Mouse (Mus musculus): ENCODE data around the gene Sapcd2.
A peak's percentile ranks its signal among the peaks of the same experiment; 100 is the strongest.

Sapcd2 gene

GRCm38 (mm10) chr2:25371764-25372643 lies at the start of gene Sapcd2:
Gene Sapcd2 (plus strand): TSS chr2:25372321.
- peak; percentile 62 to 73 for DNase-seq (ENCODE audit: low read depth in 1 of 2, low spot score in 2 of 2)

DNA sequence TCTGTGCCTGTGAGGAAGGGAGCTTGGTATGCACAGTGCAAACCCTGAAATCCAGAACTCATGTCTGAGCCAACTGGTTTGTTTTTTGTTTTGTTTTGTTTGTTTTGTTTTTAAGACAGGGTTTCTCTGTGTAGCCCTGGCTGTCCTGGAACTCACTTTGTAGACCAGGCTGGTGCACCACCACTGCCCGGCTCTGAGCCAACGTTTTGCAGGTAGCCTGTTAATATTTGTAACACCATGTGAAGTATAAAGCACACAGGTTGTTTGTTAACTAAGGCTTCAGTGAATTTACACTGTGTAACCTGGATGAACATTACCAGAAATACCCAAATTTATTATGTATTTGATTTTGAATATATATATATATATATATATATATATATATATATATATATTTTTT lies 46.1 kb upstream of the Sapcd2 start:
- DNase-seq (ENCODE audit: low read depth in 1 of 2, low spot score in 2 of 2) = no peak

GRCm38 (mm10) chr2:25328440-25328839 lies 43.7 kb upstream of the Sapcd2 start:
- DNase-seq (ENCODE audit: low read depth in 1 of 2, low spot score in 2 of 2) = no peak

GRCm38 (mm10) chr2:25331470-25331869 lies 40.7 kb upstream of the Sapcd2 start:
- DNase-seq (ENCODE audit: low read depth in 1 of 2, low spot score in 2 of 2) = no peak

GRCm38 (mm10) chr2:25332286-25333160 lies 39.6 kb upstream of the Sapcd2 start, which contains the start of gene Man1b1:
Gene Man1b1 (plus strand): TSS chr2:25332338.
- peak; percentile 98 to 99 for DNase-seq (ENCODE audit: low read depth in 1 of 2, low spot score in 2 of 2)

DNA sequence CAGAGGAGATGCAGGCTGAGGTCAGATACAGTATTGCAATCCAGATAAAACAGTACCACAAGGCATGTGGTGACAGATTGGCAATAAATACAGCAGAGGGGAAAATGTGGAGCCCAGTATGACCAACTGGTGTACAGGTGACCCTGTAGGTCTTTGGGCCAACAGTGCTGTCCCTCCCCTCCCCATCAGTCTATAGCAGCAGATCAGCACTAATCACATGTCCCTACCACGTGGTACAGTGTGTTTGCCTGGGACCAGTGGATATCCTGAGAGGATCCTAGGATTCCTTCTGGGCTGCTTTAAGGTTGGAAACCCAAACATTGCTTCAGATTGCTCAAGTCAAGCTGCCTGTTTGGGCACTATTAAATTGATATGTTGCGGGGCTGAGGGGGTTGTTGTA lies 38.6 kb upstream of the Sapcd2 start:
- no peak for DNase-seq (ENCODE audit: low read depth in 1 of 2, low spot score in 2 of 2)

DNA sequence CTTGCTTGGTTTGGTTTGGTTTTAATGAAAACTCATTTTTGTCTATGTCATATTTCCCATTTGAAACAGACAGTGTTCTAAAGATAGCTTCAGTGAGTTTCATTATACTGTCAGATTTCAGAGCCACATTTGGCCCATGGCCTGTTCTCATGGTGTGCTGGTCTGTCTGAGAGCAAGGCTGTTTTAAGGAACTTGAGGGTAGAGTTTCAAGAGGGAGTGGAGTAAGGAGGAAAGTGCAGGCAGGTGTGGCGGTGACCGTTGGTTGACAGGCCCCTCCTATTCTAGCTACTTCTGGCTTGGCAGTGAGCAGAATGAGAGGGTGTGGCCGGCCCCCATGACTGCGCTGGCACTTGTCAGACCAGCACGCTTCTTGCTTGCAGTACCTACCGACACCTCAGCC lies 33.8 kb upstream of the Sapcd2 start:
- no peak for DNase-seq (ENCODE audit: low read depth in 1 of 2, low spot score in 2 of 2)

GRCm38 (mm10) chr2:25348162-25348561 lies 24.0 kb upstream of the Sapcd2 start:
- no peak for DNase-seq (ENCODE audit: low read depth in 1 of 2, low spot score in 2 of 2)

DNA sequence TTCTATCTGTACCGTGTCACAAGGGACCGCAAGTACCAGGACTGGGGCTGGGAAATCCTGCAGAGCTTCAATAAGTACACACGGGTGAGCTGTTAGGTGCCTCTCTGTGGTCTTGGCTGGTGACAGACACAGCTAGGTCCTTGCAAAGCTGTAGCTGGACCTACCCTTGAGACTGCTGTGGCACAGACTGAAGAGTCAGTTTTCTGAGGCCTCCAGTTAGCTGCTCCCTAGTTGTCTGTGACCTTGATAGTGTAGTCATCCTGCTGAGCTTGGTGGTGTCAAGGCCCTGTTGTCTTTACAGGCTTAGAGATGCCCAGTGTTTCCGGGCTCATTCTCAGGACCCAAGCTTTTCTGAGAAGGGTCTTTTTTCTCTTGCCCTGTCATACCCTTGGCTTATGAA lies 22.6 kb upstream of the Sapcd2 start:
- no peak for DNase-seq (ENCODE audit: low read depth in 1 of 2, low spot score in 2 of 2)

DNA sequence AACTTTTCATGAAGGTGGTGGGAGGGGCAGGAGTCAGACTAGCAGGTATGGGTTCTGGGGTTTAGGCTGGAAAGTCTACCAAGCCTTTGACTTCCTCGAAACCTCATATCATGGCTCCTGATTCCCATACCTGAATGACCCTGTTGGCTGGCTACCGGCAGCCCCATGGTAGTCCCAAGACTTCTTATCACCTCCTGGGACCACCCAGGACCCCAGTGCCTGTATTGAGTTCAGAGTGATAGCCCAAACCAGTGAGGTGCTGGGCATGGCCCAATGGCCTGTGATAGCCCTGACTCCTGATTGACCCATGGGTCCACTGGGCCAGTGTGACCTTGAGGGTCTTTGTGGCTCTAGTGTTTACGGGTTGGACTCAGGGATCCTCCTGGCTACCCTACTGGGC lies 21.4 kb upstream of the Sapcd2 start:
- no peak for DNase-seq (ENCODE audit: low read depth in 1 of 2, low spot score in 2 of 2)

DNA sequence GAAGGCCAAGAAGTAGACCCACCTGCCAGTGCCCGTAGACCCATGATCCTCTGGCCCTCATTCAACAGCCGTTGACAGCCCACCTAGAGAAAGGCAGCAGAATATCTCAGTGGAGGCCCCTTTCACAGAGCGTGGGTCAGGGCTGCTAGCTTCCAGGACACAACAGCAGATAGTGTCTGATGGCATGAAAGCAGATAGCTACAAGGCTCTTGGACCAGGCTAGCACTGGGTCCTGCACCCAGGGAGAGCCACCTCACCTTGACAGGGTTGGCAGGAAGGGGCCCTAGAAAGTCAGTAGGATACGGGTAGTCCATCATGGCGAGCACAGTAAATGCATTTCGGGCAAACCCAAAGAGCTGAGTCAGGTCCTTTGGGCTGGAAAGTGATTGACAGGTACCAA lies 17.9 kb upstream of the Sapcd2 start:
- DNase-seq (ENCODE audit: low read depth in 1 of 2, low spot score in 2 of 2) = no peak

DNA sequence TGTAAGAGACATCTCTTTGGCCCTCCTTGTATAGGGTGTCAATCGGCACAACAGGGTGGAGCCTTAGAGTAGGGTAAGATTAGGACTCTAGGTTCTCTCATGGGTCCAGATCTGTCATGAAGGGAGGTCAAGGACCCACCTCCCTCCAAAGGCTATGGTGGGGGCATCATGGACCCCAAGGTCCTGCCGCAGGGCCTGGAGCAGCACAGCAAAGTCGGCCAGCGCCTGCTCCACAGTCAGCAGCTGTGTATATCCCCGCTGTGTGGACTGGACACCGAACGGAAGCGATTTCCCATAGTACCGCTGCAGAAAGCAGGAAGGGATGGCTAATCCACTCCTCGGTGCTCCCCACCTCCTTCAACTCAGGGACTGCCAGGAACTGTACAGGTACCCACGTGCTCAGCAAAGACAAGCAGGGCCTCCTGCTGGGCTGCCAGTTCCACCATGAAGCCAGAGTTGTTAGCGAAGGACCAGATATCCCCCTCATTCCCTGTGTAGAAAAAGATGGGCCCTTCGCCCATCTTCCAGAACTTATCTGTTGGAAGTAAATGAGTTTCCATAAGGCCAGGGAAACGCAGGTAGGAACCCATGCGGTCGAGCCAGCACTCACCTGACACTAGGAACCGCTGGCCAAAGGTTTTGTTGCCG lies 16.6 kb upstream of the Sapcd2 start:
- DNase-seq (ENCODE audit: low read depth in 1 of 2, low spot score in 2 of 2) = no peak

GRCm38 (mm10) chr2:25356208-25357079 lies 15.7 kb upstream of the Sapcd2 start, which contains the start of gene Dpp7:
Gene Dpp7 (minus strand): TSS chr2:25356359.
- DNase-seq (ENCODE audit: low read depth in 1 of 2, low spot score in 2 of 2) = peak; percentile 31 to 77

DNA sequence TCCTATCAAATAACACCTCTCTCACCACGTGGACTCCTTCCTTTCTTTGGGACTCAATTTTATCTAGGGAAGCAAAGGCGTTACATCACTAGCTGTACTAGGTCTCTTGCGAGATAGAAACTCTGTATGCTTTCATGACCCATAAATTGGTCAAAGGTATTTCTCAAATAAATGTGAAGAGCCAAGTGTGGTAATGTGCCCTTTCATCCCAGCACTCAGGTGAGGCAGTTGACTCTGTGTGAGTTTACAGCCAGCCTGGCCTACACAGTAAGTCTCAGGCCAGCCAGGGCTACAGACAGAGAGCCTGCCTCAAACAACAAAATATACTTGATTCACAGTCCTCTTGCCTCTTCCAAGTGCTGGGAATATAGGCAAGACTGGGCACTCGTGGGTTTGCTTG lies 12.3 kb upstream of the Sapcd2 start:
- DNase-seq (ENCODE audit: low read depth in 1 of 2, low spot score in 2 of 2) = no peak

DNA sequence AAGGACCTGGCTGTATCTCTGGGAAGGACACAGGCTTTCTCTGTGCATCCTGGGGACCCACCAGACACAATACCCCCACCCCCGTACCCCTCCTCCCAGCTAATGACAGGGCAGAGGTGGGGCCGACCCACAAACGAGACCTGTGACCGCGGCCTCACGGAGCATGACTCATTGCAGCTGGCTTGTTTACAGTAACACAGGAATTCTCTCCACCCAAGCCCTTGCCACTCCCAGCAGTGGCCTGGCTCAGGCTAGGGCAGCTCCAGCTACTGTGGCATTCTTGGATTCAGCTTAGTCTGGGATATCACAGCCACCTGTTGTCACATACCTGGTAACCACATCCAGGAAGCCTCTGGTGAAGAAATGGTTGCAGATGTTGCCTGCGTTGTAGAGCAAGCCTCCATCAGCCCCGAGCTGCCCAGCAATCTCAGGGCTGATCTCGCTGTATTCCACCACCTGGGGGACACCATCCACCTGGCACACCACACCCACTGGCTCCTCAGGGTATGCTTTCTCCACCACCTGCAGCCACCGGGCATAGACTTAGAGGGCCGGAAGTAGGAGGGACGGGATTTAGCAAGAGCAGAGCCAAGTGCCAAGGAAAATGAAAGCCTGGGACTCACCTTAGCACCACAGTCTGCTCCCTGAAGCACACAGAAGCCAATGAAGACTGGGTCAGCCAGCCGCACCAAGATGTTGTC lies 8.5 kb upstream of the Sapcd2 start:
- no peak for DNase-seq (ENCODE audit: low read depth in 1 of 2, low spot score in 2 of 2)

DNA sequence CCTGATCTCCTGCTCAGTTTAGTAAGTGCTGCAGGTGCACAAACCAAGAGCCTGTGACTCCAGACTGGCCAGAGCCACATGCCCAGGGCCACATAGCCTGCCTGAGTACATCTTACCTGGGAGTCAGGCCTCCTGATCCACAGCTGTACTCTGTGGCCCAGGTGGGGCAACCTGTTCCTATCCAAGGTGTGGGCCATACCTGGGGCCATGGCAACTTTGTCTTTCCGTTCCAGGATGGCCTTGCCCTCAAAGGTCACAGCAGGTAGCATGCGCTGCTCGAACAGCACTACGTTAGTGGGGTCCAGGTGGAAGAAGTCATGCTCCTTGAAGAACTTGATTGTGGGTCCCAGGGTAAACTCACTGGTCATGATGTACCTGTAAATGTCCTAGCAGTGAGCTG lies 7.8 kb upstream of the Sapcd2 start:
- no peak for DNase-seq (ENCODE audit: low read depth in 1 of 2, low spot score in 2 of 2)

GRCm38 (mm10) chr2:25364761-25365090 lies 7.4 kb upstream of the Sapcd2 start:
- no peak for DNase-seq (ENCODE audit: low read depth in 1 of 2, low spot score in 2 of 2)

GRCm38 (mm10) chr2:25365091-25365761 lies 6.9 kb upstream of the Sapcd2 start, which contains the start of gene Uap1l1:
Gene Uap1l1 (minus strand): TSS chr2:25365682.
- DNase-seq (ENCODE audit: low read depth in 1 of 2, low spot score in 2 of 2) = peak; percentile 27 to 29

DNA sequence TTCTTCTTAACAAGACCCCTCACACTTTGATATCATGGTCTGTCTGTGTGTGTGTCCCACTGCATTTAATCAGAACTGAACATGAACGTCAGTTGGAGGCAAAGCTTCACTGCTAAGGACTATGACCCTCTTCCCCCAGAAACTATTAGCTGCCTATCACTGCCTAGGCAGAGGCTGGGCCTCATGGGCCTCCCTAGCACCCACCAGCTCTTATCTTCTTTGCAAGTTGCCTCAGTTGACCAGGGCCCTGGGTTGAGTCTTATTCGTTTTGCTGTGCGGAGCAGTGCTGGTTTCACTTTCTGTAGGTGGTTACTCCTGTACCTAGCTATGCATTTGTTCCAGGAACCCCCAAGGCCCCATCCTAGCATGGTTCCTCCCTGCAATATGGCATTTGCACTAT lies 2.1 kb upstream of the Sapcd2 start:
- no peak for DNase-seq (ENCODE audit: low read depth in 1 of 2, low spot score in 2 of 2)
